Mouse (Mus musculus): ENCODE data around the gene Myo10.

Gene Myo10

DNA sequence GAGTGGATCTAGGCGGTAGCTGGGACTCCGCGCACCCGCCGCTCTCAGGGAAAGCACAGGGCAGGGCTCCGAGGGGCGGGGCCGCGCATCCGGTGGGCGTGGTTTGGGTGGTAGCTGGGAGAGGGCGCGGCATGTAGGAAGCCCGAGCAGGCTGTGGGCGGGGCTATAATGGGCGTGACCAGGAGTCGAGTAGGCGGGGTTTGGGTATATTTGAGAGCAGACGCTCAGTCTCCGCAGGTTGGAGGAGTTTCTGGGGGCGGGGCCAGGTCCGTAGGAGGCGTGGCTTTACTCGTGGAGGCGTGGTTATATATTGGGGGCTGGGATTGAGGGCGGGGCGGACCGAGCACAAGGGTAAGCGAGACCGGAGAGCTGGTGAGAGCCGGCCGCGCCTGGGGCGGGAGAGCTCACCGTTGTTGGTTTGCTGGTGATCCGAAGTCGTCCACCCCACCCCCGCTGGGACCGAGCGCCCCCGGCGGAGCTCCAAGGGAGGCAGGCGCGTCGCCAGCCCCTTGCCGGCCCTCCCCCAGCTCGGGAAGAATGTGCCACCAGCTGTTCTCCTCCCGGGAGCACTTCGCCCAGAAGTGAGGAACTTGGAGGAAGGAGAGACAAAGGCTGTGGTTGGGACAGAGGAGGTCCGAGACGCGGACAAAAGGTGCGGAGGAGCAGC is at the start of gene Myo10:
Gene Myo10, plus strand, starts transcription at position 326 of the 667 bp plus-strand sequence.
- DNase-seq = peak; percentile 100

DNA sequence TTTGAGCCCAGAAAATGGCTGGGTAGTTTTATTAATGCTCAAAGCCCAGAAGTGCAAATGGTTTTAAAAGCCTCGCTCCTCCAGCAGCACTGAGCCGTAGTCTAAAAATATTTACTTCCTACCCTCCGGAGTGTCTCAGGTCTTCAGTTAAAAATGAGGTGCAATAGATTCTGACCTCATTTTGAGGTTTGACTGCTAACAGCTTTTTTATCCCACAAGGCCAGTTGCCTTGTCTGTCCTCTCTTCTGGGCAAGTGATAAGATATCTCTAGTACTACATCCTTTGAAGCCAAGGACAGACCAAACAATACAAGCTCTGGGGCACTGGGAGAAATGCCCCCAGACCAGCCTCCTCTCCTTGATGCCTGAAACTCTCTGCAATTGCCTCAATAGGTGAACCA is 49.2 kb upstream of the Myo10 start:
- no peak for DNase-seq

GRCm38 (mm10) chr15:25573876-25574601 is 48.3 kb upstream of the Myo10 start:
- DNase-seq = no peak

DNA sequence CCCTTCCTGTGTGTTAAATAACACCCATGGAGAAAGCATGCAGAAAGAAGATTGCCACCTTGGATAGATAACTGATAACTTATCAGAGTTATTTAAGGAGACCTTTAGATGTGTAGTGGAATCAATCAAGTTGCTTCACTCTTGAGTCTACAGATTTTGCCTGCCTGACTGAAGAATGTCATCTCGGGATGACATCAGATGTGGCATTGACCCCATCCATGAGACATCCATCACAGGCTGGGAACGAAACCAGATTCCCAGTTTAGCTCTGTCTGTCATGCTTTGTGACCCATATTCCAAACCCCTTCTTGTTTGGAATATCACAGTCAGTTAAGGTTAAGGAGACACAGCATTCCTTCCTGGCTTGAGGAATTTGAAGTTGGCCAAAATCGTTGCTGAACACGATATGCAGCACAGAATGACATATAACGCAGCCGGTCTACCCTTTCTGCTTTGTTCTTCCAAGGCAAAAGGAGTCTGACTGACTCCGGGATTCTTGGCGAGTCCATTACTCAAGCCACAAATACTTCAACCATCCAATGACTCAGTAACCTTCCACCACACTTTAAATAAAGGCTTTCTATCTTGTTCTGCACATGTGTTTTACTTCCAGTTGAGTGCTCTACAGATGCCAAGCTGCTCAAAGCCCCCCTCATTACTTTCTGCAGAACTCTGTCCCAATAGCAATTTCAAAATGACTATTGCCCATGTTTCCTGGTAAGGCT is 44.8 kb upstream of the Myo10 start:
- no peak for DNase-seq

GRCm38 (mm10) chr15:25578369-25578768 is 44.0 kb upstream of the Myo10 start:
- no peak for DNase-seq

- no peak for DNase-seq
Observed at GRCm38 (mm10) chr15:25580731-25581130, 41.6 kb upstream of the Myo10 start.

DNA sequence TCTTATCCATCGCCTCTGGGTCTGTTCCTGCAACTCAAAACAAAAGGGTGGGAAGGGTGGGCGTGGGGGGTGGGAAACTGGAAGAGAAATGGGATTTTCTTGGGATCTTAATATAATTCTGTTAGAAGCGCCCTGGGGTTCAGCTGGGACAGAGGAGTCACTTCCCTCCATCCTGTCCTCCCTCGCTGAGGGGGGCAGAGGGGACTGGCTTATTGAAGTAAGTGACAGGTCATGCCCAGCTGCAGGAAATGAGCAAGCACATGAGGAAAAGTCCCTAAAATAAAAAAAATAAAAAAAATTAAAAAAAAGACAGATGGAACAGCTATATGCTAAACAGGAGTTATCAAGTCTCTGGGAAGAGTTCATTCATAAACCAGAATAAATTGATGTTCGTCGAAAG is 40.3 kb upstream of the Myo10 start:
- DNase-seq = no peak

GRCm38 (mm10) chr15:25583361-25583760 is 39.0 kb upstream of the Myo10 start:
- DNase-seq = no peak

DNA sequence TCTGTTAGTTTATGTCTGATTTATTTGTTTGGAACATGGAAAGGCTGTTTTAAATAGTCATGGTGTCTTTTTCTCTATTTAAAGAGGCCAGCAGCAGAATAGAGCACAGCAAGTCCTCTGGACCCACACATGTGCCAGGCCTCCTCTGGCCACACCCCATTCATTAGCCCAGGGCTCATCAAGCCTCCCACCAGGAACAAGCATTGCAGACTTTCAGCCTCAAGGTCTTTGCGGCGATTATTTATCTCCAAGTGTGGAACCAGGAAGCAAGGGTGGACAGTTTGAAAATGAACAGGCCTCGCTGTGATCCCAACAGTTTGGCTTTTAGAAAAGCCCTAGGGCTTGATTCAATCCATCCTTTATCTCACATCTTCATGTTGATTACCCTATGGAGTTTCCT is 35.5 kb upstream of the Myo10 start:
- DNase-seq = no peak

GRCm38 (mm10) chr15:25587943-25588342 is 34.4 kb upstream of the Myo10 start:
- no peak for DNase-seq

DNA sequence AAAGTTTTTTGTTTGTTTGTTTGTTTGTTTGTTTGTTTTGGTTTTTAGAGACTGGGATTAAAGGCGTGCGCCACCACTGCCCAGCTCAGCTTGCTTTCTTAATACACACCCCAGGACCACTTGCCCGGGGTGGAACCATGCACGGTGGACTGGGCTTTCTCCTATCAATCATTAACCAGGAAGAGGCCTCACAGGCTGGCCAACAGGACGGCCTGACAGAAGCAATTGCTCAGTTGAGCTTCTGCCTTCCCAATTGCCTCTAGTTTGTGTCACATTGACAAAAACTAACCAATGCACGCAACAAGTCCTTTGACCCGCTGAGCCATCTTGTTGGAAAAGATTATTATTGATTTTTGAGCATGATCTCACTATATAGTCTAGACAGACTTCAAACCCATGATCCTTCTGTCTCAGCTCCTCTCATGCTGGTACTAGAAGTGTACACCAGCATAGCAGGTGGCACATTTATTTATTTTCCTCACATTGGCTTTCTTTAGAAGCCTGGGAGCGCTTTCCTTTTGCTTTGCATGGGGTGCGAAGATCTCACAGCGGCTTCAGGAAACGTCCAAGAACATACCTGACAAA is 32.9 kb upstream of the Myo10 start:
- DNase-seq = no peak

- no peak for DNase-seq
Observed at GRCm38 (mm10) chr15:25589916-25590315, 32.4 kb upstream of the Myo10 start.

- DNase-seq = no peak
Observed at GRCm38 (mm10) chr15:25590891-25591290, 31.4 kb upstream of the Myo10 start.

GRCm38 (mm10) chr15:25591964-25592363 is 30.4 kb upstream of the Myo10 start:
- DNase-seq = no peak

- no peak for DNase-seq
Observed at GRCm38 (mm10) chr15:25593469-25594150, 28.7 kb upstream of the Myo10 start.

GRCm38 (mm10) chr15:25598313-25598712 is 24.0 kb upstream of the Myo10 start:
- no peak for DNase-seq

GRCm38 (mm10) chr15:25602306-25602705 is 20.0 kb upstream of the Myo10 start:
- no peak for DNase-seq

DNA sequence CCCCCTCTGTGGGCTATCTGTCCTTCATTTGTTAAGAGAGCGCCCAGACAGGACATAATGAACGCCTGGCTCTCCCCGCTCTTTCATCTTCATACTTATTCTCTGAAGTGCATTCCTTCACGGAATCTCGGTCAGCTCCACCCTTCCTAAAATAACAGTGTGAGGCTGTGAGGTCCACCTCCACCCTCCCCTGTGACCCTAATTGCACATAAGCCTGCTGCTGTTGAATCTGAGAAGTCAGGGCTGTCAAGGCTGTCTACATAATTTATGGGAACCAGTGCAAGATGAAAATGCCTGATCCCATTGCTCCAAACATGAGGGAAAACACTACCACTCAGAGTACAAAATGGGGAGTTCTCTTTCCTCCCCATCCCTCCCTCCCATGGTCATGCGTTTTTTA is 19.0 kb upstream of the Myo10 start:
- DNase-seq = no peak

GRCm38 (mm10) chr15:25604231-25604630 is 18.1 kb upstream of the Myo10 start:
- peak in 1 of 2 experiments; percentile 3 for DNase-seq

DNA sequence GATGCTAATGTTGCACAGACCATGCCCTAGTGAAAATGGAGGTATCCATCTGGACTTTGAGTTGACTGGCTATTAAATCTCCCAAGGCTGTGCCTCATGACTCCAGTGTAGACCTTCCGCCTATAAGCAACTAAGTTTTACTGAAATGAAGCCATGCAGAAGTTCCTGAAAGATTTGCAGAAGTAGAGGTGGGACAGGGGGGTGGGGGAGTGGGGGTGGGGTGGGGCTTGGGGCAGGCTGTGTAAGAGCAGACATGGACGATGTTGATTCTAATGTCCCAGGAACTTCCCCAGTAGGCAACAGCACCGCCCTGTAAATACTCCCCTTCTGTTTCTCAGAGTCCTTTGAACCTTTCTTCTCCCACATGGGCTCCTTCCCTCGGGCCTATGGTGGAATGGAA is 16.9 kb upstream of the Myo10 start:
- DNase-seq = no peak

DNA sequence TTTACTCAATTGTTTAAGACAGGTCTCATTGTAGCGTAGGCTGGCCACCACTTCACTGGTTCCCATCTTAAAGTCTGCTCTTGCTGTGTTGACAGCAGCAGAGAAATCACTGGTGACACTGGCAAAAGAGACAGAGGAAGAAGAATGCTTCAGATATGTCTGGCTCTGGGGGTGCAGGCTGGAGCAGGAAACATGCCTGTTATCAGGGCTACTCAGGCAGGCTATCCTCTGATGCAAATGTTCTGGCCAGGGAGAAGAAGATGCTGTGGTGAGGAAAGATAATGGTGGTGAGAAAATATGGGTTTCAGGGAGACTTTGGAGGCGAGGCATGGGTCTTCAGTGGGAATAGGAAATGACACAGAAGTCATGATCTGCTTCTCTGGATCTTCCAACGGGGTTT is 13.6 kb upstream of the Myo10 start:
- DNase-seq = no peak

DNA sequence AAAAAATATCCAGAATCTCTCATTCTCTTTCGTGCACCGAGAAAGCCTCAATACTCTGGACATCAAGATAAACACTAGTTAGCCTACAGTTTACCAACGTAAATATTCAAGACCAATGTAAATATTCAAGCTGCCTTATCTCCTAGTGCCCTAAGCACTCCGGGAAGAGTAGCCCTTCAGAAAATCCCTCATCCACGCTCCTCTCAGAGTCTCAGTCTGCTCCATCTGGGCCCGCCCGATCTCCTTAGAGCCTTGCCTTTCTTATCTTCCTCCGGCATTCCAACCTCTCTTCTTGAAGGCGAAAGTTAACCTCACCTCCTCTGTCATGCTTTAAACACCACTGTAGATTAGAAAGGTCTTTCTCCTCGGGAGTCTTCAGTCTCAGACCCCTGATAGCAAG is 13.1 kb upstream of the Myo10 start:
- no peak for DNase-seq

- DNase-seq = no peak
Observed at GRCm38 (mm10) chr15:25611178-25611577, 11.1 kb upstream of the Myo10 start.
